Mouse (Mus musculus) embryonic facial prominence, embryonic 14.5 days (tissue): ENCODE measurements around the gene Phf21a. TPM values are rescaled to one million over a fixed set of nuclear protein-coding genes. Genes with fewer than 3 reads are reported as not detected.

ENCODE experiments used
- ATAC-seq: fragments of 200-750 bp; cut with Nextera tagmentation; 2 replicates; pipeline ENCODE4 v1.8.0; 2017; ENCODE audit warnings: low read depth, moderate number of reproducible peaks, moderate TSS enrichment
- DNase-seq: peaks from one replicate; pipeline ENCODE4 v3.0.0-alpha.2; 2015; ENCODE audit warnings: low spot score
- H3K27ac ChIP-seq: fragments of 300-500 bp; sonication (generic); replicated peaks from 2 replicates; pipeline ENCODE4 v1.5.1; 2014; ENCODE audit warnings: low read depth, mild to moderate bottlenecking, low read length, moderate library complexity
- H3K27me3 ChIP-seq: fragments of 300-500 bp; sonication (generic); replicated peaks from 2 replicates; pipeline ENCODE4 v1.6.1; 2014; ENCODE audit warnings: low read length; ENCODE audit not compliant: control insufficient read depth, insufficient read depth
- H3K36me3 ChIP-seq: fragments of 300-500 bp; sonication (generic); 2 replicates; pipeline ENCODE4 v1.6.1; 2014; ENCODE audit warnings: low read length, mixed read lengths; ENCODE audit not compliant: control insufficient read depth, insufficient read depth
- H3K4me1 ChIP-seq: fragments of 300-500 bp; sonication (generic); 2 replicates; pipeline ENCODE4 v1.6.1; 2014; ENCODE audit warnings: antibody characterized with exemption, low read length; ENCODE audit not compliant: control insufficient read depth, insufficient read depth
- H3K4me2 ChIP-seq: fragments of 300-500 bp; sonication (generic); 2 replicates; pipeline ENCODE4 v1.6.1; 2014; ENCODE audit warnings: low read depth, mild to moderate bottlenecking, low read length, moderate library complexity, mixed read lengths
- H3K4me3 ChIP-seq: fragments of 300-500 bp; sonication (generic); 2 replicates; pipeline ENCODE4 v1.5.1; 2014; ENCODE audit warnings: low read depth, mild to moderate bottlenecking, low read length
- H3K9ac ChIP-seq: fragments of 300-500 bp; sonication (generic); 2 replicates; pipeline ENCODE4 v1.6.1; 2014; ENCODE audit warnings: low read depth, mild to moderate bottlenecking, low read length, moderate library complexity, mixed read lengths
- H3K9me3 ChIP-seq: fragments of 300-500 bp; sonication (generic); 2 replicates; pipeline ENCODE4 v1.6.1; 2016; ENCODE audit warnings: low read length; ENCODE audit not compliant: control insufficient read depth
- WGBS: fragments of 180-500 bp; shearing (Covaris S2); extraction: QIAGEN DNeasy Blood & Tissue Kit; methylation state at CpG from one replicate; pipeline ENCODE4 v1.1.7; 2014; 5-methylcytosine and 5-hydroxymethylcytosine counted together
- microRNA counts: library from miRNA; unstranded; fragments of <30 nt; microRNA quantifications from one replicate; lab custom pipeline; 2017
- microRNA-seq: library from miRNA; unstranded; fragments of <30 nt; microRNA quantifications from one replicate; pipeline ENCODE4, GENCODE M21; 2016; ENCODE audit warnings: borderline number of aligned reads
- polyA plus RNA-seq: library from polyadenylated mRNA; unstranded; fragments of >200 nt; fragmentation: Nextera tagmentation; extraction: Ambion mirVana; gene quantifications from 2 replicates; pipeline ENCODE4 v1.2.1, GENCODE M21; 2014

Gene Phf21a
- polyA plus RNA-seq, 1 experiment from 2014 or later, result 24.8 TPM

DNA sequence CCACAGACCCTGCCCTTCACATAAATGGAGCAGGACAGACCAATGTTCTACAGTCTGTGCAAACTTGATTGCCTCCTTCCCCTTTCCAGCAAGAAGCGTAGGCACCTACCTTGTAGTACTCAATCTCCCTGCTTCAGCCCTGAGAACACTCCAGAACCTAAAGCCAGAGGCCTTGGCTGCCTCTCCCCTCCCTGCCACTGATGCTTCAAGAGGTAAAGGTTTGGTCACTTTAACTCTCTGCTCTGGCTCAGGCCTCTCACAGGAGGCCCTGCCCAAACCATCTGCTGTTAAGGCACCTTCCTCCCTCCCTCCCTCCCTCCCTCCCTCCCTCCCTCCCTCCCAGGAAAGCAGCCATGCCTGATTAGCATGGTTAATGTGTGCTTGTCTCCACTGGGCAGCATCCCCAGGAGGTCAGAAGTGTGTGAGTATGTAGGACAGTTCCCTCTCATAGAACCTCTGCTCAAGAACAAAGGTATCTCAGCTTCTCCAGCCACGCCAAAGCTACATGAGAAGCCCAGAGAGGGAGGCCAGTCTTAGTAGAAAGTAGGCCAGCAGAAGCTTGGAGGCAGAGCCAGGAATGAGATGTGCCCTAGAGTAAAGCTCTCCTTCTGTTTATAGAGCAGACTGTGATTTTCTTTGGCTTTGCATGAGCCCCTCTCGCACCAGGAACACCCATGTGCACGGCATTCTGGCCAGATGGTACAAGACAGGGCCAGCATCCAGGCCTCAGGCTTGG is 309.8 kb downstream of the Phf21a start:
- H3K4me3 ChIP-seq, result no peak overlapping the region
- no peak overlapping the region for H3K27ac ChIP-seq
- H3K36me3 ChIP-seq, result peaks cover 34% of the 10 kb centered on the region
- DNase-seq (no peak), ATAC-seq (no peak)
- no peak overlapping the region for H3K4me2 ChIP-seq
- H3K27me3 ChIP-seq, result no peaks in the 10 kb centered on the region; the same call in 1 of the 2 replicates
- H3K9ac ChIP-seq, result no peak overlapping the region
- H3K9me3 ChIP-seq, result no peaks in the 10 kb centered on the region
- WGBS, result 73% methylated on average over 4 of the region's 4 CpGs
- H3K4me1 ChIP-seq, result peaks cover 4% of the 10 kb centered on the region; the same call in 1 of the 2 replicates

DNA sequence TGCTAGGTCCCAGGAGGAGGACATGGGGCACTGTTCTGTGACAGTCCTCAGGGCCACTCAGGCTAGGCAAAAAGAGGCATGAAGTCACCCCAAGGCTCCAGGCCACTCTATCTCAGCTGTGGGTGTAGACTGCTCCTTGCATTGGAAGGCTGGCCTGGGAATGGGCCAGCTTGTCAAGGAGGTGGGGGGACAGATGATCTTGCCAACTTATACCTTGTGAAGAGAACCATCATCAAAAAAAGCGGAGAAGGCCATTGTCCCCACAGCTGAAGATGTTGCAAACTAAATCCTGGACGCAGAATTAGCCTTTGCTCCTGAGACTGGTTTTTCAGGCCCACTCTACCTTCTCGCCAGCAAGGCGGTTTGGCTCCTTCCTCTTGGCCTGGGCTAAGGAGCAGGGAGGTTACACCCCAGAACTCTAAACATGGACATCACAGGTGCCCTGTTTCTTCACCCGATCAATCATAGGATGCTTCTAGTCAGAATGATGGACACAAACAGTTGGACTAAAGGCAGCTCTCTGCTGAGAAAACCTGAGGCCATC is 310.9 kb downstream of the Phf21a start:
- WGBS, result 91% methylated on average over 5 of the region's 5 CpGs
- Histone ChIP-seq H3K4me1 (peaks cover 4% of the 10 kb centered on the region; the same call in 1 of the 2 replicates), H3K9ac (no peak overlapping the region), H3K4me3 (no peak overlapping the region), H3K4me2 (no peak overlapping the region), H3K27me3 (no peaks in the 10 kb centered on the region; the same call in 1 of the 2 replicates), H3K9me3 (no peaks in the 10 kb centered on the region), H3K36me3 (peaks cover 44% of the 10 kb centered on the region), H3K27ac (no peak overlapping the region)
- DNase-seq, result no peak
- ATAC-seq, result no peak

DNA sequence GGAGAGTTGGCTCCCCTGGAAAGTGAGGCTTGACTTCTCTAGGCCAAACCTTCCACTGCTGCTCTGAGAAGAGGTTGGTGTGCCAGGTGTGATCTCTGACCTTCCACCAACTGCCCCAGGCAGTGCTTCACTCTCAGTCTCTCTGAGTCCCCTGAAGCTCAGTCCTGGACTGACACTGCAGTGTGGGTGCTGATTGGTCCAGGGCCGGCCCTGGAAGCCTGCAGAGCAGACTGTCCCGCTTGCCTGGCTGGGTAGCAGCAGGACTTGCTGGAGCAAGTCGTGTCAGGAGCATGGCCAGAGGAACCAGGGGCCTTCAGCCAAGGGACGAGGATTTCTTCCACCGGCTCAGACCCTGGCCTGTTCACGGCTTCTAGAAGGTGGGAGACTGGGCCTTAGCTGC is 311.8 kb downstream of the Phf21a start:
- Histone ChIP-seq H3K9me3 (no peaks in the 10 kb centered on the region), H3K4me1 (peaks cover 4% of the 10 kb centered on the region; the same call in 1 of the 2 replicates), H3K36me3 (peaks cover 53% of the 10 kb centered on the region), H3K4me2 (no peak overlapping the region), H3K9ac (no peak overlapping the region), H3K4me3 (no peak overlapping the region), H3K27me3 (no peaks in the 10 kb centered on the region; the same call in 1 of the 2 replicates), H3K27ac (no peak overlapping the region)
- 72% methylated on average over 6 of the region's 6 CpGs for WGBS
- DNase-seq (no peak), ATAC-seq (no peak)

DNA sequence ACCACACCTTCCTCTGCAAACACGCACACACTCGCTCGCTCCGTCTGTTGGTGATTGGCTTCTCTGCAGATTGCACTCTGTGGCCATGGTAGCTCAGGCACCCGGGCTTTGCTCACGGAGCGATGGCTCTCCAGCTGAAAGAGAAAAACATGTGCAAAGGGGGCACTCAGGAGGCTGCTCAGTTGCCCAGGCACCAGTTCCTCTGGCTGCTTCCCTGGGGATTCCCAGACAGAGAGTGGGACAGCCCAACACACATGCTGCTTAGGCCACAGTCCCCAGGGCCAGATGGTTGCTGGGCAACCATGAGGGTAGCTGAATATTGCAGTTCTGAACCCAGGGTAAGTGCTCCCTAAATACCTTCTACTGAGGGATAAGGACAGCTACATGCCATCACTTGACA is 312.8 kb downstream of the Phf21a start:
- peaks cover 62% of the 10 kb centered on the region for H3K36me3 ChIP-seq
- no peaks in the 10 kb centered on the region; the same call in 1 of the 2 replicates for H3K27me3 ChIP-seq
- DNase-seq (no peak), ATAC-seq (no peak)
- no peak overlapping the region for H3K4me3 ChIP-seq
- H3K4me2 ChIP-seq, result no peak overlapping the region
- peaks cover 4% of the 10 kb centered on the region; the same call in 1 of the 2 replicates for H3K4me1 ChIP-seq
- WGBS, result 92% methylated on average over 7 of the region's 7 CpGs
- H3K27ac ChIP-seq, result no peak overlapping the region
- H3K9ac ChIP-seq, result no peak overlapping the region
- H3K9me3 ChIP-seq, result no peaks in the 10 kb centered on the region

DNA sequence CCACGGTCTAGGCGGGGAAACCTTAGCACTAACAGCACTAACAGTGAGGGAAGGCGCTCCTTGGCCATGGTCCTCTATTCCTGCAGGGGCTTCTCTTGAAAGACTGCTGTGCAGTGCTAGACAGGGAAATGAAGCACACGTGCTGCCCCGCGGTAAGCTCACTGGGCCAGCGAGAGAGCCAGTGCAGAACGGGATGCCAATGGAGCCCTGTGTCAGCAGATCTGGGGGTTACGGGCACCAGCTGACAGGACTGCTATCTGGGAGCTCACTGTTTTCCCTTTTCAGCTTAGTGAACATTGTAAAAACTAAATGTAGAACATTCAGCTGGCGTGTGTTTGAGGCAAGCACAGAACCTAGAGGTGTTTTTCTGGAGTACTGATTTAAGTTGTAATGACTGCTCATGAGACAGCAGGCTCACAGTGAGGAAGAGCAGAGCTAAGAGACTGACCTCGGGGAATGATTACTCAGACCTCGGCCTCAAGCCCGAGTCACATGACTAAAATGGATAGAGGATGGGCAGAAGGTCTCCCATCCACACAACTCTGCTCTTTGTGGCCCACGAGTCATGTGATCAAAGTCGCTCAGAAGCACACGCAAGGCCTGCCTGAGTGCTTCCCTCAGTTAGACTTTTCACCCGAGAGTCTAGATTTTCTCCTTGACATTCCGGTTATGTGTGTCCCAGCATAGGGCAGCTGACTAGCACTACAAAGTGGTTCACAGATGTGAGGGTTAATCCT is 315.6 kb downstream of the Phf21a start:
- no peaks in the 10 kb centered on the region for H3K27me3 ChIP-seq
- H3K9ac ChIP-seq, result no peak overlapping the region
- ATAC-seq, result no peak
- no peak overlapping the region for H3K27ac ChIP-seq
- WGBS, result 89% methylated on average over 18 of the region's 18 CpGs
- DNase-seq, result no peak
- H3K9me3 ChIP-seq, result no peaks in the 10 kb centered on the region
- no peak overlapping the region for H3K4me3 ChIP-seq
- H3K4me2 ChIP-seq, result no peak overlapping the region
- peaks cover 85% of the 10 kb centered on the region for H3K36me3 ChIP-seq
- H3K4me1 ChIP-seq, result no peaks in the 10 kb centered on the region

DNA sequence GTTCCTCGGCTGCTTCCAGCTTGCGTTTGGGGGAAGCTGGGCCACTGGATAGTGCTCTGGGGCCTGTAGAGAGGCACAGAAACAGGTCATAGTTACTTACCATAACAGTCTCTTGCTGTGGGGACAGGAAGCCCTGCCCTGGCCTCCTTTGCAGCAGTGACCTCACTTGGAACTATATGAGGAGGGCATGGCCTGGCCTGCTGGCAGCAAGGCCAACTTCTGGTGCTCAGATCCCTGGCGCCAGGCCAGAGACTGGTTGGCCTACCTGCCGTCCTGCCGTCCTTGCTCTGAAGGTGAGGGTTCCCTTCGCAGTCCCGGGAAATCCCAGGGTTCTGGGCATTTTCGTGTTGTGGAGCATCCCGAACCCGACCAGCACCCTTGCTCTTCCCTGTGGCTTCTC is 318.8 kb downstream of the Phf21a start:
- Histone ChIP-seq H3K9ac (no peak overlapping the region), H3K36me3 (peaks cover 92% of the 10 kb centered on the region), H3K4me1 (no peaks in the 10 kb centered on the region), H3K27ac (no peak overlapping the region), H3K4me3 (no peak overlapping the region), H3K27me3 (no peaks in the 10 kb centered on the region), H3K9me3 (no peaks in the 10 kb centered on the region), H3K4me2 (no peak overlapping the region)
- no peak for DNase-seq
- no peak for ATAC-seq
- 92% methylated on average over 10 of the region's 10 CpGs for WGBS

MicroRNAs within 50 kb of the gene (microRNA counts, 519-probe panel; counts per million panel counts)
- microRNA mmu-miR-1955 (lab: Ali Mortazavi, UCI), result 2,999 counts per million, percentile 69 among the panel's probes with 10 or more counts

Small RNAs within 50 kb of the gene (microRNA-seq; reads per million reads assigned to microRNA genes)
- 24.7 reads per million, percentile 36 among the genes with 10 or more reads in this experiment for gene Mir1955
- gene Mir7000, result not detected

Other genes starting within 250 kb of the Phf21a start
- gene Chrm4, start 165.9 kb upstream of the Phf21a start, polyA plus RNA-seq, result 0.31 and 0.47 TPM in 2 replicates
- gene Mdk, start 160.8 kb upstream of the Phf21a start, polyA plus RNA-seq, result 700 and 828 TPM in 2 replicates
- gene Gm9821, start 147.4 kb upstream of the Phf21a start, polyA plus RNA-seq, result 0.70 and 0.76 TPM in 2 replicates
- 44.9 and 47.4 TPM in 2 replicates for gene Dgkz, start 117.3 kb upstream of the Phf21a start, polyA plus RNA-seq
- gene Creb3l1, start 68.6 kb upstream of the Phf21a start, polyA plus RNA-seq, result 42.6 and 56.6 TPM in 2 replicates